Mouse (Mus musculus) liver, postnatal 0 days (tissue): ENCODE measurements around the gene Robo1. TPM values are rescaled to one million over a fixed set of nuclear protein-coding genes. Genes with fewer than 3 reads are reported as not detected.

Source experiments
- ATAC-seq: fragments of 200-750 bp; cut with Nextera tagmentation; 2 replicates; pipeline ENCODE4 v1.8.0; 2017; ENCODE audit warnings: mild to moderate bottlenecking, moderate library complexity
- DNase-seq: peaks from one replicate; pipeline ENCODE4 v3.0.0-alpha.2; 2016
- H3K27ac ChIP-seq: fragments of 300-500 bp; sonication (generic); 2 replicates; pipeline ENCODE4 v1.5.1; 2014; ENCODE audit warnings: antibody characterized with exemption, moderate library complexity, mild to moderate bottlenecking, low read depth
- H3K27me3 ChIP-seq: fragments of 300-500 bp; sonication (generic); 2 replicates; pipeline ENCODE4 v1.6.1; 2014; ENCODE audit warnings: low read length, control low read depth, mixed read lengths; ENCODE audit not compliant: insufficient read depth
- H3K36me3 ChIP-seq: fragments of 300-500 bp; sonication (generic); replicated peaks from 2 replicates; pipeline ENCODE4 v1.6.1; 2014; ENCODE audit warnings: mild to moderate bottlenecking, control low read depth, low read length, moderate library complexity, mixed read lengths; ENCODE audit not compliant: insufficient read depth
- H3K4me1 ChIP-seq: fragments of 300-500 bp; sonication (generic); 2 replicates; pipeline ENCODE4 v1.6.1; 2014; ENCODE audit warnings: antibody characterized with exemption, mild to moderate bottlenecking, control low read depth; ENCODE audit not compliant: insufficient read depth
- H3K4me2 ChIP-seq: fragments of 300-500 bp; sonication (generic); 2 replicates; pipeline ENCODE4 v1.6.1; 2014; ENCODE audit warnings: low read depth, mild to moderate bottlenecking, low read length, moderate library complexity, mixed read lengths
- H3K4me3 ChIP-seq: fragments of 300-500 bp; sonication (generic); 2 replicates; pipeline ENCODE4 v1.5.1; 2014; ENCODE audit warnings: low read depth, low read length
- H3K9ac ChIP-seq: fragments of 300-500 bp; sonication (generic); replicated peaks from 2 replicates; pipeline ENCODE4 v1.6.1; 2014; ENCODE audit warnings: mild to moderate bottlenecking, moderate library complexity
- H3K9me3 ChIP-seq: fragments of 300-500 bp; sonication (generic); 2 replicates; pipeline ENCODE4 v1.6.1; 2016; ENCODE audit warnings: mild to moderate bottlenecking, control low read depth, low read length, mixed read lengths
- CTCF ChIP-seq: sonication (generic); IDR thresholded peaks from 2 replicates; pipeline ENCODE4 v1.5.1; 2016; ENCODE audit warnings: antibody characterized with exemption, low read depth
- EP300 ChIP-seq: IDR thresholded peaks from 2 replicates; pipeline ENCODE4 v1.6.1; 2016; ENCODE audit warnings: antibody characterized with exemption, low read depth, mild to moderate bottlenecking
- WGBS: fragments of 180-500 bp; shearing (Covaris S2); extraction: QIAGEN DNeasy Blood & Tissue Kit; methylation state at CpG from one replicate; pipeline ENCODE4 v1.1.7; 2014; ENCODE audit not compliant: insufficient replicate concordance; 5-methylcytosine and 5-hydroxymethylcytosine counted together
- polyA plus RNA-seq: library from polyadenylated mRNA; unstranded; fragments of >200 nt; fragmentation: Nextera tagmentation; extraction: Ambion mirVana; gene quantifications from 2 replicates; pipeline ENCODE4 v1.2.1, GENCODE M21; 2015

Robo1 gene
- polyA plus RNA-seq, 1 experiment from 2014 or later: 2.4 TPM

GRCm38 (mm10) chr16:72940786-72941185 lies 632.7 kb downstream of the Robo1 start:
- no peaks in the 10 kb centered on the region for H3K36me3 ChIP-seq
- no peak for TF ChIP-seq EP300
- TF ChIP-seq CTCF: no peak
- H3K9ac ChIP-seq: no peak overlapping the region
- no peaks in the 10 kb centered on the region for H3K27me3 ChIP-seq
- H3K4me3 ChIP-seq: no peak overlapping the region
- WGBS: 85% methylated on average over 8 of the region's 8 CpGs
- H3K27ac ChIP-seq: no peak overlapping the region
- no peak overlapping the region for H3K4me2 ChIP-seq
- H3K4me1 ChIP-seq: no peaks in the 10 kb centered on the region
- DNase-seq (no peak), ATAC-seq (no peak)
- H3K9me3 ChIP-seq: no peaks in the 10 kb centered on the region

- Histone ChIP-seq H3K36me3 (no peaks in the 10 kb centered on the region), H3K9me3 (no peaks in the 10 kb centered on the region), H3K9ac (no peak overlapping the region), H3K4me1 (no peaks in the 10 kb centered on the region), H3K27me3 (no peaks in the 10 kb centered on the region), H3K4me2 (no peak overlapping the region), H3K27ac (no peak overlapping the region), H3K4me3 (no peak overlapping the region)
- 79% methylated on average over 4 of the region's 4 CpGs for WGBS
- no peak for TF ChIP-seq CTCF
- TF ChIP-seq EP300: no peak
- ATAC-seq (no peak), DNase-seq (no peak)
Measured at GRCm38 (mm10) chr16:72944403-72944802, 636.3 kb downstream of the Robo1 start.

- Histone ChIP-seq H3K9me3 (no peaks in the 10 kb centered on the region), H3K4me2 (no peak overlapping the region), H3K36me3 (no peaks in the 10 kb centered on the region), H3K27me3 (no peaks in the 10 kb centered on the region), H3K4me3 (no peak overlapping the region), H3K27ac (no peak overlapping the region), H3K9ac (no peak overlapping the region), H3K4me1 (no peaks in the 10 kb centered on the region)
- TF ChIP-seq CTCF (no peak), EP300 (no peak)
- no peak for ATAC-seq
- no peak for DNase-seq
- WGBS: 78% methylated on average over 6 of the region's 6 CpGs
Measured at GRCm38 (mm10) chr16:72951969-72952368, 643.9 kb downstream of the Robo1 start.

GRCm38 (mm10) chr16:72959018-72959702 lies 651.1 kb downstream of the Robo1 start:
- no peak overlapping the region for H3K4me2 ChIP-seq
- no peaks in the 10 kb centered on the region for H3K27me3 ChIP-seq
- H3K9ac ChIP-seq: no peak overlapping the region
- DNase-seq (no peak), ATAC-seq (no peak)
- no peaks in the 10 kb centered on the region for H3K36me3 ChIP-seq
- H3K4me3 ChIP-seq: no peak overlapping the region
- no peaks in the 10 kb centered on the region for H3K9me3 ChIP-seq
- 76% methylated on average over 11 of the region's 11 CpGs for WGBS
- no peaks in the 10 kb centered on the region for H3K4me1 ChIP-seq
- TF ChIP-seq EP300 (no peak), CTCF (no peak)
- no peak overlapping the region for H3K27ac ChIP-seq

GRCm38 (mm10) chr16:72959823-72960222 lies 651.7 kb downstream of the Robo1 start:
- ATAC-seq: no peak
- 85% methylated on average over 6 of the region's 6 CpGs for WGBS
- no peaks in the 10 kb centered on the region for H3K27me3 ChIP-seq

GRCm38 (mm10) chr16:72963782-72964181 lies 655.7 kb downstream of the Robo1 start:
- H3K27ac ChIP-seq: no peak overlapping the region
- TF ChIP-seq EP300 (no peak), CTCF (no peak)
- no peaks in the 10 kb centered on the region for H3K4me1 ChIP-seq
- H3K9me3 ChIP-seq: no peaks in the 10 kb centered on the region
- H3K4me2 ChIP-seq: no peak overlapping the region
- H3K36me3 ChIP-seq: no peaks in the 10 kb centered on the region
- H3K9ac ChIP-seq: no peak overlapping the region
- H3K4me3 ChIP-seq: no peak overlapping the region
- H3K27me3 ChIP-seq: no peaks in the 10 kb centered on the region
- no peak for ATAC-seq
- whole genome bisulfite sequencing: 79% methylated on average over 3 of the region's 3 CpGs
- DNase-seq: no peak

More at GRCm38 (mm10) chr16:72959823-72960222, 651.7 kb downstream of the Robo1 start:
- Histone ChIP-seq H3K9me3 (no peaks in the 10 kb centered on the region), H3K4me2 (no peak overlapping the region), H3K36me3 (no peaks in the 10 kb centered on the region), H3K4me3 (no peak overlapping the region), H3K4me1 (no peaks in the 10 kb centered on the region), H3K27ac (no peak overlapping the region), H3K9ac (no peak overlapping the region)
- TF ChIP-seq CTCF (no peak), EP300 (no peak)
- DNase-seq: no peak

GRCm38 (mm10) chr16:72967509-72967908 lies 659.4 kb downstream of the Robo1 start:
- Histone ChIP-seq H3K9me3 (no peaks in the 10 kb centered on the region), H3K4me3 (no peak overlapping the region), H3K9ac (no peak overlapping the region), H3K27me3 (no peaks in the 10 kb centered on the region), H3K27ac (no peak overlapping the region), H3K4me1 (no peaks in the 10 kb centered on the region), H3K4me2 (no peak overlapping the region), H3K36me3 (no peaks in the 10 kb centered on the region)
- no peak for TF ChIP-seq CTCF
- TF ChIP-seq EP300: no peak
- DNase-seq (no peak), ATAC-seq (no peak)
- WGBS: 72% methylated on average over 7 of the region's 7 CpGs
